Comparison of ENCODE assay signal across 26 mouse cellular contexts in genomic region chr11:24750144-24750779, GRCm38 (mm10).
DNase-seq lines count a peak whose midpoint lies in the region; ATAC-seq lines count a peak whose summit lies in the region.
"Had no signal": no experiment of that assay in that cellular context is flagged by ENCODE, and none has a peak within 500 bp of the region (broad histone marks: within the 10 kb centered on the region; RNA-seq: fewer than 3 reads in every experiment).

No protein-coding gene starts in this region.

- DNase-seq in heart, adult 18-20 months, result peak; percentile 21 to 35
- no peak for DNase-seq in heart, postnatal 36 days
- DNase-seq in intestine, embryonic 14.5 days (ENCODE audit: low spot score), result peak; percentile 25
- peak; percentile 57 for DNase-seq in limb, embryonic 11.5 days (ENCODE audit: low spot score)
- DNase-seq in embryo, embryonic 10 days (ENCODE audit: low spot score), result no peak
- no peak for DNase-seq in ovary, postnatal 36 days (ENCODE audit: low spot score)
- DNase-seq: adrenal gland, postnatal 36 days; B cell, adult 2 months; cerebellum, adult 11 months; cerebellum, adult 9-11 months; gastrocnemius, postnatal 10 days; kidney, adult 9 months; kidney, postnatal 14 days; lung, postnatal 36 days; midbrain, embryonic 14.5 days; right cerebral cortex, postnatal 14 days; spleen, adult 18-20 months had no signal

- no peak for ATAC-seq in intestine, embryonic 14.5 days (replicated peaks; ENCODE audit: low FRiP score, low TSS enrichment, low read depth)
- ATAC-seq in intestine, embryonic 15.5 days, result no peak
- ATAC-seq in limb, embryonic 11.5 days (ENCODE audit: insufficient number of reproducible peaks, low FRiP score, low TSS enrichment, low read depth), result peak; percentile 63
- ATAC-seq: intestine, embryonic 16.5 days; Patski had no signal

- H3K9me3 ChIP-seq in intestine, embryonic 14.5 days (ENCODE audit: control insufficient read depth, low read length), result no peaks in the 10 kb centered on the region
- H3K9me3 ChIP-seq in intestine, embryonic 15.5 days, result no peaks in the 10 kb centered on the region
- H3K9me3 ChIP-seq in limb, embryonic 11.5 days (ENCODE audit: control insufficient read depth, low read length), result no peaks in the 10 kb centered on the region
- H3K9me3 ChIP-seq: forebrain, embryonic 10.5 days; G1E; lung, embryonic 15.5 days had no signal

- no peak overlapping the region for H3K27ac ChIP-seq in intestine, embryonic 14.5 days (ENCODE audit: low read depth)
- H3K27ac ChIP-seq in intestine, embryonic 15.5 days, result no peak overlapping the region
- H3K27ac ChIP-seq in limb, embryonic 11.5 days (replicated peaks; ENCODE audit: low read depth, low read length), result peak overlapping the region; percentile 38
- H3K27ac ChIP-seq: forebrain, embryonic 10.5 days; hindbrain, embryonic 14.5 days; liver, embryonic 14.5 days; lung, embryonic 15.5 days had no signal

- no peaks in the 10 kb centered on the region for H3K4me1 ChIP-seq in intestine, embryonic 14.5 days (replicated peaks; ENCODE audit: control insufficient read depth, insufficient read depth, low read length)
- H3K4me1 ChIP-seq in intestine, embryonic 15.5 days (replicated peaks), result no peaks in the 10 kb centered on the region
- peaks cover 12% of the 10 kb centered on the region for H3K4me1 ChIP-seq in limb, embryonic 11.5 days (ENCODE audit: control insufficient read depth, insufficient read depth, low read length)
- H3K4me1 ChIP-seq: forebrain, embryonic 10.5 days; lung, embryonic 15.5 days had no signal

- no peaks in the 10 kb centered on the region for H3K27me3 ChIP-seq in intestine, embryonic 14.5 days (replicated peaks; ENCODE audit: control insufficient read depth, insufficient read depth, low read length)
- H3K27me3 ChIP-seq in intestine, embryonic 15.5 days (replicated peaks), result no peaks in the 10 kb centered on the region
- H3K27me3 ChIP-seq in limb, embryonic 11.5 days (ENCODE audit: control insufficient read depth, insufficient read depth, low read length), result no peaks in the 10 kb centered on the region
- H3K27me3 ChIP-seq: CH12.LX; lung, embryonic 15.5 days; Patski had no signal

- no peaks in the 10 kb centered on the region for H3K36me3 ChIP-seq in intestine, embryonic 14.5 days (ENCODE audit: control insufficient read depth, insufficient read depth, low read length)
- no peaks in the 10 kb centered on the region for H3K36me3 ChIP-seq in intestine, embryonic 15.5 days
- H3K36me3 ChIP-seq in limb, embryonic 11.5 days (ENCODE audit: control insufficient read depth, insufficient read depth, low read length), result no peaks in the 10 kb centered on the region
- H3K36me3 ChIP-seq: forebrain, embryonic 10.5 days; G1E; lung, embryonic 15.5 days had no signal

- no peak overlapping the region for H3K4me3 ChIP-seq in intestine, embryonic 14.5 days (ENCODE audit: low read depth, low read length)
- H3K4me3 ChIP-seq in intestine, embryonic 15.5 days (replicated peaks), result no peak overlapping the region
- H3K4me3 ChIP-seq in limb, embryonic 11.5 days (ENCODE audit: low read depth, low read length), result no peak overlapping the region
- H3K4me3 ChIP-seq: forebrain, embryonic 10.5 days; lung, embryonic 15.5 days had no signal

- WGBS in intestine, embryonic 14.5 days, result 68% methylated on average over 7 of the region's 7 CpGs
- 56% methylated on average over 7 of the region's 7 CpGs for WGBS in intestine, embryonic 15.5 days
- 13% methylated on average over 7 of the region's 7 CpGs for WGBS in limb, embryonic 11.5 days

- no peak overlapping the region for H3K9ac ChIP-seq in intestine, embryonic 14.5 days (ENCODE audit: low read length)
- H3K9ac ChIP-seq in intestine, embryonic 15.5 days, result no peak overlapping the region
- H3K9ac ChIP-seq in limb, embryonic 11.5 days (ENCODE audit: low read length), result no peak overlapping the region
- H3K9ac ChIP-seq: hindbrain, embryonic 14.5 days; liver, embryonic 14.5 days; lung, embryonic 15.5 days had no signal

- intact Hi-C loops in heart, postnatal 36 days (cut with DNase I), result loop anchor here (5.0 kb wide), 1 partner anchor 73 kb away; no protein-coding TSS in a partner anchor

- H3K4me2 ChIP-seq in intestine, embryonic 14.5 days (ENCODE audit: low read length), result no peak overlapping the region
- H3K4me2 ChIP-seq in intestine, embryonic 15.5 days (replicated peaks), result no peak overlapping the region
- no peak overlapping the region for H3K4me2 ChIP-seq in limb, embryonic 11.5 days (ENCODE audit: low read depth, severe bottlenecking)
- H3K4me2 ChIP-seq: hindbrain, embryonic 14.5 days; lung, embryonic 15.5 days had no signal

Comparison
In these comparisons a context has a peak if more than half of its experiments do, and no peak if none do; other contexts are left out.
1. DNase-seq: peak in heart, adult 18-20 months (2 of 2), intestine, embryonic 14.5 days (single experiment) and limb, embryonic 11.5 days (single experiment); none in heart, postnatal 36 days (0 of 2), embryo, embryonic 10 days (single experiment) and ovary, postnatal 36 days (single experiment).